Mouse (Mus musculus) testis, adult 2 months (tissue): Measurements from ENCODE around the gene C1ra.

Experiments
- CTCF ChIP-seq: fragments of 200-500 bp; IDR thresholded peaks from 2 replicates; pipeline ENCODE4 v1.5.1; 2012; ENCODE audit warnings: low read depth, mild to moderate bottlenecking, inconsistent platforms, low read length, moderate library complexity; ENCODE audit not compliant: control insufficient read depth, insufficient read depth, insufficient replicate concordance
- POLR2A ChIP-seq: fragments of 200-500 bp; IDR thresholded peaks from 2 replicates; pipeline ENCODE4 v1.6.1; 2012; ENCODE audit warnings: low read depth, mild to moderate bottlenecking, inconsistent platforms, low read length, moderate library complexity; ENCODE audit not compliant: control insufficient read depth

DNA sequence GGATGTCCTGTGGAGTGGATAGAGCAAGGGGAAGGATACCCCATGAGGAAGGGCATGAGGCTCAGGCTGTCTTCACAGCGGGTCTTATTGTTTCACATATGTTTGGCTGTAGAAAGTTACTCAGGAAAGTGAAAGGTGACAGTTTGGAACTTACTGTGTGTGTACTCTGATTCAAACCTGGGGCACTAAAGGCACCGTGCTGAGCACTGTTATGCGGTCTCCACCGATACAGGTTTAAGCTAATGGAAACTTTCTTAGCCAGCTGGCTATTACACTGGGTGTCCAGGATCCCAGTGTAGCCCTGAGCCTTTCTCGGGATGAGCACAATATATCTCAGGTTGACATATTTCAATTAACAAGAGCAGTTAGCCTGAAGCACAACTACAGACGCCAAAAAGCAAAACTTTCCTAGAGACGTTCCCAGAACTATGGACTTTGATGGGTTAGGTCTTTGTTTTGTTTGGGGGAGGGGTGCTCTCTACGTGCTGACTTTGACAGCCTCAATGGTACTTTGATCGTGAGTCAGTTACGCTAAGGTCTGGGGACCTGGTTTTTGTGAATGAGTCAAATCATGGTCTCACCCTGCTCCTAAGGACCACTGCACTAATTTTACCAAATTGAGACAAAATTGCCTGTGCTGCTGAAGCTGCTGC lies 12.2 kb upstream of the C1ra start:
- TF ChIP-seq CTCF (no peak), POLR2A (no peak)
